Mouse (Mus musculus) right cerebral cortex, adult 18-20 months (tissue): ENCODE measurements around the gene Hist1h2ac.
"Not testable (repeated sequence)": the region's sequence is repeated elsewhere in the genome, so short reads cannot be mapped to it uniquely, and the experiment has no call there.

ENCODE experiments used
- DNase-seq: peaks from one replicate; pipeline ENCODE4 v3.0.0; 2022; ENCODE audit warnings: mixed read lengths

Gene Hist1h2ac

GRCm38 (mm10) chr13:23683755-23684281, at the start of gene Hist1h2ac, which contains the start of gene Hist1h2bc:
Gene Hist1h2ac (minus strand): TSS chr13:23683948.
Gene Hist1h2bc (plus strand): TSS chr13:23684199.
- peak; percentile 88 for DNase-seq

- peak; percentile 33 for DNase-seq
Measured at GRCm38 (mm10) chr13:23732156-23732804, 48.5 kb upstream of the Hist1h2ac start.

GRCm38 (mm10) chr13:23730479-23730878, 46.7 kb upstream of the Hist1h2ac start:
- DNase-seq = no peak

- no peak for DNase-seq
Measured at GRCm38 (mm10) chr13:23729706-23730105, 46.0 kb upstream of the Hist1h2ac start.

- DNase-seq = no peak
Measured at GRCm38 (mm10) chr13:23729192-23729525, 45.4 kb upstream of the Hist1h2ac start.

- DNase-seq = no peak
Measured at GRCm38 (mm10) chr13:23728472-23729191, 44.9 kb upstream of the Hist1h2ac start.

- DNase-seq = no peak
Measured at GRCm38 (mm10) chr13:23725213-23725612, 41.5 kb upstream of the Hist1h2ac start.

- no peak for DNase-seq
Measured at GRCm38 (mm10) chr13:23724239-23724638, 40.5 kb upstream of the Hist1h2ac start.

GRCm38 (mm10) chr13:23717593-23718245, 34.0 kb upstream of the Hist1h2ac start:
- not testable (repeated sequence) for DNase-seq

GRCm38 (mm10) chr13:23717176-23717575, 33.4 kb upstream of the Hist1h2ac start:
- no peak for DNase-seq

GRCm38 (mm10) chr13:23716261-23717042, 32.7 kb upstream of the Hist1h2ac start:
- DNase-seq = no peak

- peak; percentile 39 for DNase-seq
Measured at GRCm38 (mm10) chr13:23710374-23711089, 26.8 kb upstream of the Hist1h2ac start, which contains the start of gene Hfe. Gene Hfe (minus strand): TSS chr13:23710854.

GRCm38 (mm10) chr13:23709714-23710373, 26.1 kb upstream of the Hist1h2ac start:
- DNase-seq = no peak

- DNase-seq = no peak
Measured at GRCm38 (mm10) chr13:23708654-23709053, 24.9 kb upstream of the Hist1h2ac start.

GRCm38 (mm10) chr13:23708041-23708440, 24.3 kb upstream of the Hist1h2ac start:
- DNase-seq = no peak

GRCm38 (mm10) chr13:23706771-23707170, 23.0 kb upstream of the Hist1h2ac start:
- no peak for DNase-seq

- no peak for DNase-seq
Measured at GRCm38 (mm10) chr13:23705751-23706356, 22.1 kb upstream of the Hist1h2ac start.

- DNase-seq = not testable (repeated sequence)
Measured at GRCm38 (mm10) chr13:23702801-23703200, 19.1 kb upstream of the Hist1h2ac start.

GRCm38 (mm10) chr13:23702220-23702619, 18.5 kb upstream of the Hist1h2ac start:
- no peak for DNase-seq

- peak; percentile 73 for DNase-seq
Measured at GRCm38 (mm10) chr13:23700786-23701520, 17.2 kb upstream of the Hist1h2ac start.
